Mouse (Mus musculus) right cerebral cortex, postnatal 4 days (tissue): ENCODE results near the gene Plk2.
A peak's percentile ranks its signal among the peaks of the same experiment; 100 is the strongest.
"Not testable (repeated sequence)": the region's sequence is repeated elsewhere in the genome, so short reads cannot be mapped to it uniquely, and the experiment has no call there.

Experiments used
- DNase-seq: peaks from one replicate; pipeline ENCODE4 v3.0.0-alpha.2; 2022

Gene Plk2

DNA sequence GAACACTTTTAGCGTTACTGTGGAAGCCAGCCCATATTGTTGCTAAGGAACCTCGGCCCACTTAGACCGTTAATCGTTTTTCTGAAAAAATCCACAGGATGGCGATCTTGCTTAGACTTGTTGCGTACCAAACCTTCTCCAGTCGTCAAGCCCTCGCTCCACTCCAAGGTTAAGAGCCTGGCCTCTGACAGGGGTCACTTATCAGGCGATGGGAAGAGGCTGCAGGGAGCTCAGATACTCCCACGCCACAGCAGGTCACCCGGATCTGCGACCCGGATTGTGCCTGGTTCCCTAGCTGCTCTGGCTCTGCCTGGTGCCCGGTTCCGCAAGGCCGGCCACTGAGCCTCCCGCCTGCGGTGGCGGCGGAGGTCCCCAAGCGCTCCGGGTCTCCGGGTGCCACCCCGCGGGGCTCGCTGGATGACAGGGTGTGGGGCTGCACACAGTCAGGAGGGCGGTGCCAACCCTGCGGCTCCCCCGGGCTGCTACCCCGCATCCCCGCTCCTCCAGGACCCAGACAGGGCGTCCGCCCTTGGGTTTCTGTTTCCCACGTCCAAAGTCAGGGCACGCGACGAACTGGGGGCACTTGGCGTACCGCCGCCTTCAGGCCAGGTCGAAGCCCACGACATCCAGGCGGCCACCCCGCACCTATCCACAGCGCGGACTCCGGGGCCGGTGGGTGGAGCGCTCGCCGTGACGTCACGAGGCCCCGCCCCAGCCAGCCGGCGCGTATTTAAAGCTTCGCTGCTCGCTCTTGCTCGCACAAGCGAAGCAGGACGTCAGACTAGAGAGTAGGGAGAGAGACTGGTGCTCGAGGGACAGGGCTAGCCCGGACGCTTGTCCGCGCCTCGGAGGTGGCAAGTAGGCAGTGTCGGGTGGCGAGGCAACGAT is at the start of gene Plk2:
Gene Plk2 (plus strand): TSS at position 756 of the 888 bp plus-strand sequence.
- peak; percentile 98 for DNase-seq

GRCm38 (mm10) chr13:110346707-110347106 is 48.1 kb upstream of the Plk2 start:
- no peak for DNase-seq

- no peak for DNase-seq
These were observed 43.8 kb upstream of the Plk2 start for GRCm38 (mm10) chr13:110351051-110351450.

GRCm38 (mm10) chr13:110356941-110357340 is 37.9 kb upstream of the Plk2 start, which contains the start of gene Gapt:
Gene Gapt, minus strand, starts transcription at chr13:110357199.
- no peak for DNase-seq

DNA sequence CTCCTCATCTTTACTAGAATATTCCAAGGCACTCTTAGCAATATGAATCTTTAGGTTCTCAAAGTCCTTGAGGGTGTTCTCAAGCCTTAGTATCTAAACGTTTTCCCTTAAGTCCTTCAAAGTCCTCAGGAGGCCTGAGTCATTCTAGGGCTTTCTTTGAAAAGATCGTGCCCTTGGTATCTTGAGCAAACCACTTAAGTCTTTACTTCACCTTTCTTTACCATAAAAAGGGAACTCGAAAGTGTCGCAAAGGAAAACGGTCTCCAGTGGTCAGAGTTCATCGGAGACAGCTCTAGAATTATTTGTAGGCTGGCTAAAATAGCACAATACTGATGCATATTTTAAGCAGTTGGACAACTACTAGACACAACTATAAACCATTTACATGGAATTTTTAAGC is 31.1 kb upstream of the Plk2 start:
- no peak for DNase-seq

DNA sequence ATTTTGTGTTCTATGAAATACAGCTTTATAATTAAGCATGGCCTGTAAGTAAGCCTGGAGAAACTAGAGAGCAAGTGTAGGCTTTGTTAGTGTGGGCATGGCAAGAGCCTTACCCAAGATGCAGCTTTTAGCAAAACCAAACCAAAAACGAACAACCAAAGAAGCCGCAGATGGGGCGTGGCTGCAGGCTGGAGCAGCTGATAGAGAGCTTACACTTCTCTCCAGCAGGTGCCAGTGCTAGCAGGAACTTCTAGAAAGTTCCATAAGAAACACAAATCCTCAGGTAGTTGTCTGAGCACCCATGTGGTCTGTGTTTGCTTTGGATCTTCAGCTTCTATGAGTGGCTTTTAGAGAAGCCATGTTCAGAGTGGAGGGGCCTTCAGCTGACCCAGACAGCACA is 28.4 kb upstream of the Plk2 start:
- DNase-seq = no peak

DNA sequence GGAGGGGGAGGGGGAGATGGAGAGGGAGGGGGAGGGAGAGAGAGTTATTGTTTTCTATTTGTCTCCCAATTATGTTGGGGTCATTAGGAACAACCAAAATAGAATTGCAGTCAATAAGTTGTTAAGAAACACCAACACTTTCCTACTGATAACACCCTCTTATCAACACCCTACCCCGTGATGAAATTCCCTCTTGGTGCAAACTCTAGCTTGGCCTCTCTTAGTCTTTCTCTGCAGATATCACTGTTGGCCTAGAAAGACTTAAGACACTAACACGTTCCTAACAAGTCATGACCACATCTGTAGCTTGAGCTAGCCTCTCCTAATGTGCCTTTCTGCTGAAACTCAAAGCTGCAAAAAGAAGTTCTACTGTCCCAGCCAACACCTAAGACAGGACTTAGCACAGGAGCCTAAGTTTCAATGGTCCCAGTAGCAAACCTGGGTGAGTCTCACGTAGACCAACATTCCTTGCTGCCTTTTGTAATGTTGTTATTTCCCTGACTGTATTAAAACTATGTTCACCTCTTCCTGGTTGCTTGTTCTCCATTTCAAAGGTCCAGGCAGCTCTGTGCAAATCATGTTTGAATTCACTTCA is 26.8 kb upstream of the Plk2 start:
- DNase-seq = no peak

DNA sequence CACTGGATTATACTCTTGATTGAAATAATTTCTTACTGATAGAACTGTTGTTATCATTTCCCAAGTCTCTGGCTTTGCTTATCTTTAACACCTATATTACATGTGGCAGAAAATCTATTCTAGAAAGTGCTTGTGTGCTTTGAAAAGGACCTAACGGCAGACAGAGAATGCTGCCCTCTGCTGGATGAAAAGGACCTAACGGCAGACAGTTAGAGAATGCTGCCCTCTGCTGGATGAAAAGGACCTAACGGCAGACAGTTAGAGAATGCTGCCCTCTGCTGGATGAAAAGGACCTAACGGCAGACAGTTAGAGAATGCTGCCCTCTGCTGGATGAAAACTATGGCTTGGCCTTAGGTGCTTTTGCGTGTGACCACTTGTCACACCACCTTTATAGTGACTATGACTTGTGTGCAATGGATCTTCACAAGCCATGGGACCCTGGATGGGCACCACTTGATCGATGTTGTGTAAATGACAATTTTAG is 26.2 kb upstream of the Plk2 start:
- peak; percentile 37 for DNase-seq

DNA sequence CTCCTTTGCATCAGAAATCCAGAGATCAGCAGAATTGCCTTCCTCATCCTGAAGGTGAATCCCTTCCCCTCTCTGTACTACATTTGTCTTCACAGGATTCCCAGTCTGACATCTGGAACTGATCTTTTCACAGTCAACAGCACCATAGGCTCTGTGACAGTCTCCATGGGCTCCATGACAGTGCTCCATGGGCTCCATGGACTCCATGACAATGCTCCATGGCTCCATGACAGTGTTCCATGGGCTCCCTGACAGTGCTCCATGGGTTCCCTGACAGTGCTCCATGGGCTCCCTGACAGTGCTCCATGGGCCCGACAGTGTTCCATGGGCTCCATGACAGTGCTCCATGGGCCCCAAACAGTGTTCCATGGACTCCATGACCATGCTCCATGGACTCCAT is 25.2 kb upstream of the Plk2 start:
- DNase-seq = no peak

- no peak for DNase-seq
These were observed 12.4 kb upstream of the Plk2 start for GRCm38 (mm10) chr13:110382447-110382901.

DNA sequence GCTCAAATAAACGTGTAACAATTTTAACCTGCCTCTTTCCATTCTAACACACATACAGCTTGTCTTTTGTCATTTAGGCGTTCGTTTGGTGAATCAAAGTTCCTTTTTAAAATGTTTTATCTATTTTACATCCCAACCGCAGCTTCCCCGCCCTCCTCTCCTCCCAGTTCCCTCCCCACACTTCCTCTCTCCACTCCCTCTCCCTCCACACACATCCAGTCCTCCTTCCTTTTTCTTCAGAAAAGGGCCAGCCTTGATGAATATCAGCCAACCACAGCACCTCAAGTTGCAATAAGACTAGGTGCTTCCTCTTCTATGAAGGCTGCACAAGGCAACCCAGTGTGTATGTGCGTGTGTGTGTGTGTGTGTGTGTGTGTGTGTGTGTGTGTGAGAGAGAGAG is 10.3 kb upstream of the Plk2 start:
- no peak for DNase-seq

- peak; percentile 80 for DNase-seq
These were observed 2.6 kb upstream of the Plk2 start for GRCm38 (mm10) chr13:110392210-110392609.

DNA sequence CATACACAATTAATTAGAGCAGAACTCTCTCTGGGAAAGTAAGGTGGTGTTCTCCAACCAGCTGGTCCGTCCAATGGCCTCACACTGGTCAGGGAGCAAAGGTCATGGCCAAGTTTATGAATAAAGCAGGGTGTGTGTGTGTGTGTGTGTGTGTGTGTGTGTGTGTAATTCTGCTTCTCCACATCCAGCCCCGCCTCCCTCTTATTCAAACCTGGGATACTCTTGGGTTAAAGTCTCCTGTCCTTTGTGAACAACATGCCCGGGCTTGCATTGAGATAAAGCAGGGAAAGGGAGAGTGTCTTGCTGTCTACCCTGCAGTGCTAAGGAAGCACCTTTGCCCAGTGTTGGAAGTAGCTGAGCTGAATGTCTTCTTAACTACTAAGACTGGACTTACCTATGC is 2.2 kb upstream of the Plk2 start:
- no peak for DNase-seq

GRCm38 (mm10) chr13:110395179-110395794 is 441 bp downstream of the Plk2 start:
- DNase-seq = peak; percentile 56

DNA sequence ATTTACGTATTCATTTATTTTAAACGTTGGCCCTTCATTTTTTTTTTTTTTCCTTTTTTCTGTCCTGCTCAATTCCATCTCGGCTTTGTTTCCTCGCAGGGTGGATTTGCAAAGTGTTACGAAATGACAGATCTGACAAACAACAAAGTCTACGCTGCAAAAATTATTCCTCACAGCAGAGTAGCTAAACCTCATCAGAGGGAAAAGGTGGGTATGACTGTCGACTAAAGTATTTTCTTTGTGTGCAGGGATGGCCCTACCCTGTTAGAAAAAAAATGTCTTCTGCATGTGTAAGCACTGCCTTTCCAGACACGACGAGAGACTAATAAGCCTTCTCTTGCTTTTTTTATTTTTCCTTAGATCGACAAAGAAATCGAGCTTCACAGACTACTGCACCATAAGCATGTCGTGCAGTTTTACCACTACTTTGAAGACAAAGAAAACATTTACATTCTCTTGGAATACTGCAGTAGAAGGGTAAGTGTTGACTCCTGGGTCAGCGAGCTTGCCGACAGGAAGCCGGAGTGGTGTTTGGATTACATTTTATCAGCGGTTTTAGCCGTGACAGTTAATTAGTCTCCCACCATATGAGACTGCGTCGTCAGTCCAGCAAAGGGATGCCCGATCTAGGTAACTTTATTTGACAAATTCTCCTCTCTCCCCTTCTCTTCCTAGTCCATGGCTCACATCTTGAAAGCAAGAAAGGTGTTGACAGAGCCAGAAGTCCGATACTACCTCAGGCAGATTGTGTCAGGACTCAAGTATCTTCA is 1.3 kb downstream of the Plk2 start:
- DNase-seq = no peak

DNA sequence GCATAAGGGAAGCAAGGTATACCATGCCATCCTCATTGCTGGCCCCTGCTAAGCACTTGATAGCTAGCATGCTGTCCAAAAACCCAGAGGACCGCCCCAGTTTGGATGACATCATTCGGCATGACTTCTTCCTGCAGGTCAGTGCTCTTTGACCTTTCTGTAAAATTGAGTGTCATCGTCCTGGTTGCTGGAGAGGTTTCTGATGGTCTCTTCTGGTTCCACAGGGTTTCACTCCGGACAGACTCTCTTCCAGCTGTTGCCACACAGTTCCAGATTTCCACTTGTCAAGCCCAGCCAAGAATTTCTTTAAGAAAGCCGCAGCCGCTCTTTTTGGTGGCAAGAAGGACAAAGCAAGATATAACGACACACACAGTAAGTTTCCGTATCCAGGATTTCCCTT is 2.9 kb downstream of the Plk2 start:
- DNase-seq = no peak

- DNase-seq = no peak
These were observed 3.8 kb downstream of the Plk2 start for GRCm38 (mm10) chr13:110398513-110399270.

DNA sequence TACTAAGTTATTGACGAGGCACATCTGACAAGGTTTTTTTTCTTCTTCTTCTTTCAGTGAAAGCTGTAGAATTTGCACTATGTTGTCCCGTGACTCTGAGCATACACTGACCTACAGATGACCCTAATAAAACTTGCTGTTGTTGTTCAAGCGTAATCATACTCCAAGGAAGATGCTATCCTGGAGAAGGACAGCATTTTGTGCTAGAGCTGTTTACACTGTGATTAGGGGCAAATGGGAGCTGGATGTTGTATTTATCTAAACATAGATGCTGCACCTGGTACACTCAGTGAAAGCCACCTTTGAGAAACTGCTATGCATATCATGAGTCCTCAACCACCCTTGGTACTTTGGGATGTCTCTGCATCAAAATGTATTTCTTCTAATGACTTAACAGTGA is 6.6 kb downstream of the Plk2 start:
- no peak for DNase-seq

DNA sequence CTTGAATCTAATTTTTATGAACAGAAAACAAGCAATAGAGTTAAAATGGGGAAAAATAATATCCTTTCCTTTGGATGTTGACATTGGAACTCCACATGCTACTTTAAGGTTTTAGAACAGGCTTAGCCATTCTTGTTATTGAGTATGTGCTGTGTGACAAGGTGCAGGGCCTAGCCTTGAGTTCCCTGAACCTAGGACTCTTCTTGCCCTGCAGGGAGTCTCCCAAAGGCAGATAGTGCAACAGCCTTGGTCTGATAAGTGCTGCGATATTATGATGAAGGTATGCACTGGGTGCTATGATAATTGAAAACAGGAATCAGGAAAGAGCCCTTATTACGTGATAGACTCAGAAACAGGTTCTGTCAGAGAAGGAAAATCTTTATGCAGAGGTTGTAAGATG is 7.0 kb downstream of the Plk2 start:
- DNase-seq = no peak

- no peak for DNase-seq
These were observed 9.2 kb downstream of the Plk2 start for GRCm38 (mm10) chr13:110404059-110404458.

DNA sequence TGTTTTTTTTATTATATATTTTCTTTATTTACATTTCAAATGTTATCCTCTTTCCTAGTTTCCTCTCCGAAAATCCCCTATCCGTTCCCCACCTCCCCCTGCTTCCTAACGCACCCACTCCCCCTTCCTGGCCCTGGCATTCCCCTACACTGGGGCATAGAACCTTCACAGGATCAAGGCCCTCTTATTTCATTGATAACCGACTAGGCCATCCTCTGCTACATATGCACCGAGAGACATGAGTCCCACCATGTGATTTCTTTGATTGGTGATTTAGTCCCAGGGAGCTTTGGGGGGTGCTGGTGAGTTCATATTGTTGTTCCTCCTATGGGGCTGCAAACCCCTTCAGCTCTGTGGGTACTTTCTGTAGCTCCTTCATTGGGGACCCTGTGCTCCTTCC is 9.8 kb downstream of the Plk2 start:
- DNase-seq = not testable (repeated sequence)

DNA sequence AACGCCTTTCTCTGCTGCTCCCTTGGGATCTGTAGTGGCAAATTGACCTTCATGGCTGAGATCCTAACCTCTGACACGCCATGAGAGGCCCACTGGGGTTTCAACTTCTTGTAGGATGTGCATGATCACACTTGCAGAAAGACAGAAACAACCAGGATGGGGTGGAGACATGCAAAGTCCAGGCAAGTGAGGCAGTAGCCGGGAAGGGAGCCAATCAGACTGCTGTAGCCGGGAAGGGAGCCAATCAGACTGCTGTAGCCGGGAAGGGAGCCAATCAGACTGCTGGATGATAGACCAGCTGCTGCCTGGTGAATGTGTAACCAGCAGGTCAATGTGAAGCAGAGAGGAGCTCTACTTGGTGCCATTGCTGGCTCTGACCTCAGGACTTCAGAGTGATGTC is 11.3 kb downstream of the Plk2 start:
- no peak for DNase-seq
